Mouse (Mus musculus) lung, postnatal 25 days (tissue): Measurements from ENCODE around the gene Spon1.

Source experiments
- DNase-seq: peaks from one replicate; pipeline ENCODE4 v3.0.0; 2022; ENCODE audit warnings: low spot score

Gene Spon1

DNA sequence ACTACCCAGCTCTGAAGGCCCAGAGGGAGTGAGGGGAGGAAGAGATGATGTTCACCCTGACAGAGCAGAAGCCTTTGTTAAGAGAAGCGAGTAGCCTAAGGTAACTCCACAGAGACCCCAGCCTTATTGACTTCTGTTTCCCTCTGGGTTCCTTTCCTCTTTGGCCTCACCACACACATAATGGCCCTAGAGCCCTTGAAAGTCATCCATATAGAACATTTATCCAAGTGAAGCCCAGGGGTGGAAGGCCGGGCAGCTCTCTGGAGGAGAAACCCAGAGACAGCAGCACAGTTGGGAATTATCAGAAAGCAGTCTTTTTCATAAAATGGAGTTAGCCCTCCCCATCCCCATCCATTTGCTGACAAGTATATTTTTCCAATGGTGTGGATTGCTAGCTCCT, 75.7 kb downstream of the Spon1 start:
- no peak for DNase-seq

DNA sequence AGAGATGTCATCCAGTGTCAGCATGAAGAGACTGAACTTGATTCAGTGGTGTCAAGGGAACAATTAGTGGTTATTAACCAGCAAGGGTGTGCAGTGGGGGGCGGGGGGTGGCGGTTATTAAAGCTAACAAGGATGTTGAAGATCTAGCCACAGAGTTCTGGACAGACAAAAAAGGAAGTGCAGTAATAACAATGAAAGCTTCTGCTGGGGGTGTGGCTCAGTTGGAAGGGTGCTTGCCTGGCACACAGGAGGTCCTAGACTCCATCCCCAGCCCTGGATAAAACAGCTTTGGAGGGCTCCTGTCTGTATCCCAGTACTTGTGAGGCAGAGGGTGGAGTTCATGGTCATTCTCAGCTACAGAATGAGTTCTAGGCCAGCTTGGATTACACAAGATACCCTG, 77.4 kb downstream of the Spon1 start:
- no peak for DNase-seq

DNA sequence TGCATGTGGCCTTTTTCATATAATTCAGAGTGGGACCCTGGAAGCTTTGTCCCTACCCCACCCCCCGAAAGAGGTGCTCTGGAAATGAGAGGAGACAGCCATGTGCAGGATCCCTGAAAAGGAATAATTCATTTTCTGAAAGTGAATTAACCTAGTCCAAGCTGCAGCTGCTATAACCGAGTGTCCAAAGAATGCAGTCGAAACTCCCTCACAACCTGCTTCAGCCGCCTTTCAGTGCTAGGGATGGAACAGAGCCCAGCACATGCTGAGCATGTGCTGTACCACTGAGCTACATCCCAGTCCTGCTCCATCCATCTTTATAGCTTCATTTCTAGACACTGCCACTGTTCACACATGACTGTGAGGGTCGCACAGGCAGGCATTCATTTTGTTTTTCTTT, 79.4 kb downstream of the Spon1 start:
- no peak for DNase-seq

DNA sequence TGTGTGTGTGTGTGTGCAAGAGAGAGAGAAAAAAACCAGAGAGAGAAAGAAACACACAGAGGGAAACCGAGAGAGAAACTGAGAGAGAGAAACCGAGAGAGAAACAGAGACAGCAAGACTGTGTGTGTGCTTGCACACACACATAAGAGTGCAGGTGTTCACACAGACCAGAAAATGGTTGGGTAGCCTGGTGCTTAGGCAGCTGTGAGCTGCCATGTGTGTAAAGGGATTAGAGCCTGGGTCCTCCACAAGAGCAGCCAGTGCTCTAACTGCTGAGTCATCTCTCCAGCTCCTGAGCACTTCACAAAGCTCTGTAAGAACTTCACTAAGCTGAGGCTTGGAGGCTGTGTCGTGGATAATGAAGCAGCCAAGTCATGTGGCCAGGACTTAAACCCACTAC, 80.8 kb downstream of the Spon1 start:
- no peak for DNase-seq

DNA sequence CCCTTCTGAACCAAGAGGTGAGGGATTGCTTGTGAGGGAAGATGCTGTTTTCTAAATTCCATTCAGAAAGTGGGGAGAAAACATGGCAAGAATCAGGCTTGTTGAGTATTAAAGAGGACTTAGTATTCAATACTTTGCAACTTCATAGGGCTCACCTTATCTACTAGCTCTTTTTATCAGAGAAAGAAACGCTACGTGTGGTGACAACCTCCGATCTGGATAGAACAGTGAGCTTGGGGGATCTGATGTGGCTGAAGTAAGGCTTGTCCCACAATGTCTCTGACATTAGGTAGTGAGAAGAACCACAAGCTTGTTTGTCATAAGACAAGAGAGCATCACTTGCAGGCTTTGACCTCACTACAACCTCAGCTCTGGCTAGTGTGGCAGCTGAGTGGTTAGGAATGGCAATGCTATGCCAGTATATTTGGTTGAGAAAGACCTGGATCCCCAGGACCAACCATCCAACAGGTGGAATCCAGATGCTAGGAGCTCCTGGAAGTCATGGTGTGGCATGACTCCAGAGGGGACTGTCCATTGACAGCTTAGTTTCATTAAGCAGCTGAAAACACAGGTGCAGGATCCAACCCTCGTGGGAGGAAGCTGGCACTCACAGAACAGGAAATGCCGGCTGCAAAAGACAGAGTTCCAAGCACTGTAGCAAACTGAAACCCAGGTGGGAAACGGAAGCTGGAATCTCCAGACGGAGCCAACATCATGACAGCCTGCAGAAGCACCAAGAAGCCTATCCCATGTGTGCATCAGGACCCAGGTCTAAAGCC, 81.4 kb downstream of the Spon1 start:
- no peak for DNase-seq

DNA sequence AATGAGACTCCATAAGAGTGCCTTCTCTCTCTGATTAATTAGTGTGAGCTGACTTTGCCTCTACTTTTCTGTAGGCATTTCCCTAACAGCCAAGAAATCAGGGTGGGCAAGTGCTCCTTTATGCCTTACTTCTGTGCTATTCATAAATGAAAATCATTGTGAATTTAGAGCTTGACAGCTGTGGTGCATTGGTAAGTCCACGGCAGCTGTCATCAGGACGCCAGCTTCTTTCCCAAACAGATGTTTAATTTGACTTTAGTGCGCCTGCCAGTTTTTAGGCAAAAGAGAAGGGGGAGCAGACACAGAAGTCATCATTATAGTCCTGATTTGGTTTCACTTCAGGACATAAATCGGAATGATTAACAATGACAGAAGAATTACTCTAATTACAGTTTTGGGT, 84.6 kb downstream of the Spon1 start:
- no peak for DNase-seq

DNA sequence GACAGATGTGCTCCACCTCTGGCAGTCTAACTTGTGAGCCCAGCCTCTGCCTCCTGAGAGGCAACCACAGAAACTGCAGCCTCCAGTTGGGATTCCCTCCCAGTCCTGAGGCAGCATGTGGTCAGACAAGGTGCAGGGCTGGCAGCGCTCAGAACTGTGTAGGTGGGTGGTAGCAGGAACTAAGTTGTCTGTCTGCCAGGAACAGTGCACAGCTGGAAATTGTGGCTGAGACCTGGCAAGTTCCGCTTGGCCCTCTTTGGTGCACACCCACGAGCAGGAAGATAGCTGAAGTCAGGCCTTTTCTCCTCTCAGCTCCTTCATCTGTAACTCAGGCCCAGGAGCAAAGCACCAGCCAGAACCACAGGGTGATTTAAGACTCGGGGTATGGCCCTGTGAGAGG, 89.6 kb downstream of the Spon1 start:
- DNase-seq, result no peak

DNA sequence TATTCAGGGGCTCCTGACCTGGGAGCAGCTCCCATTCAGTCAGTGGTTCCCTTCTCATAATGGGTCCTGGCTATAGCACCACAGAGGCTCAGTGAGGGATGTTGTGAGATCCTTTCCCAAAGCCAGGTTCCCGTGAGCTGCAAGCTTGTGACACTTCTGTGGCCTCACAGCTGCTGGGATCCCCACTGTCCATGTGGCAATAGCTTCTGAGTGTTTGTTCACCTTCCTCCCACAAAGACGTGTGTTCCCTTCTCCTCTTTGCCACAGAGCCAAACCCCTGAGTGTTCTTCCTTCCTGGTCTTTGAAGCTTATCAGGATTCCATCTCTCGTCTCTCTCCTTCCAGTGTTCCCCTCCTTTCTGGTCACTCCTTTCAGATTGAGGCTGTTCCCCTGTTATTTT, 90.3 kb downstream of the Spon1 start:
- DNase-seq, result no peak

DNA sequence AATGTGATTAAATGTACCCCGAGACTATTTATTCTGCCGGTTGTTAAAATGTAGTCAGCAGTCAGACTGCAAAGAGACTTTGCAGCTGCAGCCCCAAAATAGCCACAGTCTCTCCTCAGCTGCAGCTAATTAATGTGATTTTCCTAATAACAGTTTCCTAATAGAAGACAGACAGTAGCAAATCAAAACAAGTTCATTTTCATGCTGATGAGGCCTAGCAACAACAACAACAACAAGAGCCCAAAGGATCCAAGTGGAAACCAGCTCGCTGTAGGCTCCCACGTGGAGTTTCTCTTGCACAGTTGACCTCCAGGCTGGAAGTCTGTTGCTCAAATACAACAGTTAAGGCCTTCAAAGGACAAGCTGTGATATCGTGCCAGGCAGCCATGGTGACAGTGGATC, 93.7 kb downstream of the Spon1 start:
- DNase-seq, result peak; percentile 16

DNA sequence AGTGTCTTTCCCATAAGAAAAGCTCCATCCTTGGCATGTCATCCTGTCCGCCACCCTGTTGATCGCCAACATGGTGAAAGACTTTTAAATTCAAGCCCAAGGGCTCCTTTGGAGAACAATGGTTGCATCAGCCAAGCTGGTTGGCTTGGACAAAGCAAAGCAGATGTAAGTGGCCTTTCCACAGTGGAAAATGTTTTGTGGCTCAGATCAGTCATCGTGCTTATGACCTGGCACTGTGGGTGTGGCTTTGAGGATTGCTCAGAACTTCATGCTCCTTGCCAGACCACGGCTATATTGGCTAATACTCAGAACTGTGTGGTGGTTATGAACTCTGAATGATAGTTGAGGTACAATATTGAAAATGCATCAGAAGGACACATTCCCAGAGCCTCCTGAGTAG, 96.2 kb downstream of the Spon1 start:
- peak; percentile 24 for DNase-seq

DNA sequence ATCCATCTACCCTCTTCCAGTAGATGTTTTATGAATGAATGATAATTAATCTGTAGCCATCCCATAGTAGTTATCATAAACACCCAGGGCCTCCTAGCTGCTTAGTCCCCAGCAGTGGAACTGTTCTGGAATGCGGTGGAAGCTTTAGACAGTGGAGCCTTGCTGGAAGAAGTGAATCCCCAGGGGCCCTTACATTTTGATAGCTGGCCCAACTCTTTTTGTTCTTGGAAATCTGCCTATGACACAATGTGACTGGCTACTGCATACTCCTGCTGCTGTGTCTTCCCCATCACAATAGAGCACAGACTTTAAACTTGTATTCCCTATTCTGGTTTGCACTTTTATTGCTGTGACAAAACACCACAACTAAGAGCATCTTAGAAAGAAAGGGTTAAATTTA, 107.0 kb downstream of the Spon1 start:
- DNase-seq, result no peak

DNA sequence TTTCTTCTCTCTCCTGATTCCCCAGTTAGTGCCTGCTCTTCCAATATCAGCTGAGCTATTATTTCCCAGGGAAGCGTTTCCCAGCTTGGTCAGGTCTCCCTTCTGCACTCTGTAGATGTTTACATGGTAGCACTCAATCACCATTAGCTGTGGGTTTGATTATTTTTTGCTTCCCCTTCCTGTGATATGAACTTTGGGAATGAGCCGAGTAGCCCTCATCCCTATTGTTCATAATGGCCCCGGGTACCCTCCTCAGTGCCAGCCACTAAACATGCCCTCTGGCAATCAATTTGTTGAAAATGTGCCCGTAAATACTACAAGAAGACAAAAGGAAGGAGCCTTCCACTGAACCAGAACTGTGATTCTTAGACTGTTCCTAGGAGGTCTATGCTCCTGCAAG, 111.7 kb downstream of the Spon1 start:
- peak; percentile 35 for DNase-seq

DNA sequence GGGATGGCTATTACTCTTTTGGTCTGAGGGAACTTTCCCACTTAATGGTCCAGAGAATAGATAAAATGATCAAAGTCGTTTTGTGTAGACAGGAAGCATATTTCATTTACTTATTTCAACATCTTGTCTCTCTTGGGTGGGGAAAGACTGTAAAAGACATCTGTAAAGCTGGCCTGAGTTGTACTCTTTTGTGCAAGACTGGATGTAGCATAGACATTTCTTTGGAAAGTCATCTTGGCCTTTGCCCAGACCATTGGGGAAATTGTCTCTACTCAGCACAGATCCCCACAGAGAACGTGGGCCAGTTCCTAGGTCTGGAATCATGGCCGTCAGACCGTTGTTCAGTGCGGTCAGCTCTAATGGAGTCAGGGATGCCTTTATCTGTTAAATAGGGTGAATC, 112.1 kb downstream of the Spon1 start:
- DNase-seq, result peak; percentile 50

DNA sequence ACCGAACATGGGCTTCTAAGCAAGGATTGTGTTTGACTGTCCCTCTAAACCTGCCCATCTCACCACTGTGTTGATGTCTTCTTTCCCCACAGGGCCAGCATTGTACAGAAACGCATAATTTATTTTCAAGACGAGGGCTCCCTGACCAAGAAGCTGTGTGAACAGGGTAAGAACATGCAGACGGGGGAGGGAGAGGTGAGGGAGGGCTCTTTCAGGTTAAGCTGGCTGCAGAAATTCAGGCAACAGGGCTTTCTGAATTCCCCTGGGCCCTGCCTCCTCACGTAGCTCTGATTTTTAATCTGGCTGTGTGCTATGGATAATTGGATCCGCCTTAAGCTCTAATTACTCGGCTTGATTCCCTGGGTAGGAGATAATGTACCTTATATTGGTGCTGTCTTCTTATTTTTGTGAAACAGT, 113.3 kb downstream of the Spon1 start:
- no peak for DNase-seq

DNA sequence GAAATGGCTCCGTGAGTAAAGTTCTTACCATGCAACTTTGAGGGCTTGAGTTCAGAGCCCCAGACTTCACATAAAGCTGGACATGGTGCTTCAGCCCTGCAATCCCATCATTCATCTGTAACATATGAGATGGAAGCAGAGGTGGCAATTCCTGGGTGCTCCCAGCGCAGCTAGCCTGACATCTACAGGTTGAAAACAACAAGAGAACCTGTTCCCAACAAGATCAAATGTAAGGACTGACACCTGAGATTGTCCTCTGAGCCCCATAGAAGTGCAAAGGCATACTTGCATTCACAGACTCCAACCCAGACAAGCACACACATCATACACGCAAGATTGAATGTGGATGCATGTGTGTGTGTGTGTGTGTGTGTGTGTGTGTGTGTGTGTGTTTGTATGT, 114.2 kb downstream of the Spon1 start:
- DNase-seq, result no peak

DNA sequence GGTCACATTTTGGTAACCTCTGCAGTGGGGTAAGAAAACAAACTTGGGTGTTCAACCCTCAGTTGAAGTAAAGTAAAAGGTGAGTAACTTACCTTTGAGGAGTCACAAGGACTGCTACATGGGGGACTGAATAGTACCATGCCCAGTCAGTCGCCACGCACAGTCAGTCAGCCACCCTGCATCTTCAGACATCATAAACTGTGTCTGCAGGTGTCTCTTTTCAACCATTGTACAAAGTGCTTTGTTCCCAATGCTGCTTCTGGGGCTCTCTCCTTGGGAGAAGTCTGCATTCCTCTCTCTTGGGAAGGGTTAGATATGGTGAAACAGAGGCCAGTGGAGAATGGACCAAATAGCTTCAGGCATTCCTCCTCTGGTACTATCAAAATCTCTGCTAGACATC, 125.0 kb downstream of the Spon1 start:
- DNase-seq, result no peak

DNA sequence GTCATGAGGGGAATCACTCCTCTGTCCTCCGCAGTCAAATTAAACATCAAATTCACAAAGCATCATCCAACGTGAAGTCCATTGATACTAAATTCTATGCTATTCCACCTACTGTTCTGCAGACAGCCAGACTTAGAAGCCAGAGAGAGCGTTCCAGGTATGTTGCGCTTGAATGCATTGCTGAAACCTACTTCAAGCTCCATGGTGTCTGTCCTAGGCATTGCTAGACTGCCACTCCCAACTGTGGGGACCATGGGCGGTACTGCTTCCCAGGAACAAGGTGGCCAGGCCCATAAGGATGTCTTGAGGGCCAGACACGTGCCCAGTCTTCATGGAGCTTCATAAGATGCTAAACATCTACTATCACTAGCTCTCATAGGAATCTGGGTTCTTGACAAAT, 125.7 kb downstream of the Spon1 start:
- DNase-seq, result no peak

DNA sequence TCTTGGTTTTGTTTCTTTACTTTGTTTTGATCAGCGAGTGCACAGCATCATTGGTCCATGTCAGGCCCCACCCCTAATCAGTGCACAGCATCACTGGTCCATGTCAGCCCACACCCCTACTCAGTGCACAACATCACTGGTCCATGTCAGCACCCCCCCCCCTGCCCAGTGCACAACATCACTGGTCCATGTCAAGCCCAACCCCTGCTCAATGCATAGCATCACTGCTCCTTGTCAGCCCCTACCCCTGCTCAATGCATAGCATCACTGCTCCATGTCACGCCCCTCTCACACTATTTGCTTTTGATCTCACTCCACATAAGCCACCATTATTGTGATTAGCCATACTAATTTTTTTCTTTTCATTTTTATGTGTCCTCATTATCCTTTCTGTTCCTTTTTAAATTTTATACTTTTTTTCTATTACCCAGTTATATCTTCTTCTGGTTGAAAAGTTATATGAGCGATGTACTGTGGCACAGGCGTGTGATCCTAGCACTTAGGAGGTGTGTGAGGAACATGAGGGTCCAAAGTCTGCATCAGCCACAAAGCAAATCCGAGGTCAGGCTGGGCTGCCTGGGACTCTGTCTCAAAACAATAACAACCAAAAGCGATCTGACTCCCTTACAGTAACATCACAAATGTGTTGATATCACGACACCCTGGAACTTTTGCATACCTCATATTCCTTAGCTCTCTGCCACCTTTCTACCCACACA, 128.3 kb downstream of the Spon1 start:
- no peak for DNase-seq

DNA sequence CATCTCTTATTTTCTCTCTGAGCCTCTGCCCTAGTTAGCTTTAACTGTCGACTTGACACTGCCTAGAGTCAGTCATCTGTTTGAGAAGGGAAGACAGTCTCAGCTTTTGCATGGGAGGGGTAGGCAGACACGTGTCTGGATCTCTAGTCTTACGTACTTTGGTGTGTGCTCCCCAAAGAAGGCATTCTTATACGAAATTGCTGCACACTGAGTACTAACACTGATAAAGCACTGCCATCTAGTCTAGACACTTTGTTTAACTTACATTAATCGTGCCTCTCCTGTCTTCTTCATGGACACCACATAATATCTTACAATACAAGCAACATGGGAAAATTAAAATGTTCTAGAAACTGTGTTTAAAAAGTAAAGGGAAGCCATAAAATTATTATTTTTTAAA, 129.5 kb downstream of the Spon1 start:
- no peak for DNase-seq

DNA sequence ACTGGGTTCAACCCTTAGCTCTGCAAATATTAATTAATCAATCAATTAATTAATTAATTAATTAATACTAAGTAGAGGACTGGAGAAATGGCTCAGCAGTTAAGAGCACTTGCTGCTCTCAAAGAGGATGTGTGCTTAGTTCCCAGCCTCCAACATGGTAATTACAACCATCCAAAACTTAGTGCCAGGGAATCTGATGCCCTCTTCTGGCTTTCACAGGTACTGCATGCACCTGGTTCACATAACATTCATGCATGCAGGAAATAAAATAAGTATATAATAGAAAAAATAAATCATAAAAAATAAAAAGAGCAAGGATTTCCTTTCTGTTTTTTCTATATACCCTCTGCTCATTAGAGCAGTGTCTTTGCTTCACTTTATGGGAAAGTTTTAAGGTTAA, 132.6 kb downstream of the Spon1 start:
- DNase-seq, result no peak

DNA sequence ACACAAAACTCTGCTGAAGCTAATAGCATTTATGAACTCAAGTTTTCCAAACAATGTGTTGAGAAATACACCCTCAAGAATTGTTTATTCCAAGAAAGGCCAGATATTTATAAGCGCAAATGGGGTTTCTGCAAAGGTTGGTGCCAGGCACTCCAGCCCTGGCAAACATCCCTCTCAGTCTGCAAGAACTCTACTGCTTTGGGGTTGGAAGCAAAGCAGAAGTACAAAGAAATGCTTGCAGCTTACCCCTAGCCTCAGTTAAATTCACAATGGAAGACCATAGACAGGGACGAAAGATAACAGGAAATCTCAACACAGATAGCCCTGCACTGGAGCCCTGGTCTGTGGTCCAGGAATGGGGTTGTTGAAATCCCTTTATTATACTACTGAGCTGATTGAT, 135.7 kb downstream of the Spon1 start:
- DNase-seq, result peak; percentile 24

DNA sequence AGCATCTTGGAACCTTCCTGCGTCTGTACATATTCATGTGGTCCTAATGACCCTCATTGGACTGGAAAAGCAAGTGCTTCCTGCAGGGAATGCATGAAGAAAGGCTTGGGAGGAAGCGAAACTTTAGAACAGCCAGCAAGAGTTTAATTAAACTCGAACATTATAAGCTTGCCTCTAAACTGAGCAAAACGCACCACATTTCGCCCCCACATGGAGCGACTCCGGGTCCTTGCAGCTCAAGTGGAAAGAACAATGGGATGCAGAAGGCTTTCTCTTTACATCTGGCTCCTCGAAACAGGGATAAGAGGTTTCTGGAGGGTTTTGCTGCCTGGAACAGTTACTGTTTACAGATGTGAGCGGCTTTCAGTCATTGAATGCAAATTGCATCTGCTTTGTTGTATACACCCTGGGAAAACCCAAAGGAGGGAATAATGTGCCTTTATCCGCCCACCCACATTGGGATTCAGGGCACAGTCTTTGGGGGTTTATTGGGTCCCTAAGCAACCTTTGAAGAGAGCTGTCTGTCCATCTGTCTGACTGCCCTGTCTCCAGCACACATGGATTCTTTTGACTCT, 136.2 kb downstream of the Spon1 start:
- no peak for DNase-seq

DNA sequence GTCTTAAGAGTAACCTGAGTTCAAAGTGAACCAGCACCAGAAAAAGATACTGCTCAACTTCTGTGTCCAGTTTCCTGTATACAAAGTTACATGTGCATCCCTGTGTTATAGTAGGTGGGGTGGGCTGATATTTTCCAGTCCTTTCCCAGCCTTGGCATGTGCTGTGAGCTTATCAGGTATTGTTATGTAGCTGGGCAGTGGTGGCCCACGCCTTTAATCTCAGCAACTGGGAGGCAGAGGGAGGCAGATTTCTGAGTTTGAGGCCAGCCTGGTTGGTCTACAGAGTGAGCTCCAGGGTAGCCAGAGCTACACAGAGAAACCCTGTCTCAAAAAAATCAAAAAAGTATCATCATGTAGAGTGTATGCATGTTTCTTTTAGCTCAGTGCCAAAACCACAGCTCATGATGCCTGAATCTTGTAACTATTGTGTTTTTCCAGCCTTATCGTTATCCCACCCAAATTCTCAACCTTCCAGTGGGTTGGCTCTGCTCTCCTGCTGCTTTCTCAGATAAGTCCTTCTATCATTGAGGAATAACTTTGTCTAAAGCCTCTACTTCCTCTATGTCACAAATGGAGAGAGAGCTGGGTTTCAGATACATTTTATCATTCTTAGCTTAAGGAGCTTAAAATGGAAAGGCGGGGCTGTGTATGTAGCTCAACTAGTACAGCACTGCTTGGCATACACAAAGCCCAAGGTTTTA, 137.5 kb downstream of the Spon1 start:
- no peak for DNase-seq
